Mouse (Mus musculus): ENCODE results near the gene Sh3bgrl2.

- TF ChIP-seq GATA1 (IDR thresholded peaks at IDR 0.05; ENCODE audit: low read length) (no peak), TAL1 (IDR thresholded peaks at IDR 0.05; ENCODE audit: low read length) (no peak)
Measured at GRCm38 (mm10) chr9:83551116-83551515, 3.0 kb downstream of the Sh3bgrl2 start.
